Mouse (Mus musculus) ES-Bruce4 (cell line): ENCODE measurements around the gene Hps4. TPM values are rescaled to one million over a fixed set of nuclear protein-coding genes. Genes with fewer than 3 reads are reported as not detected.

Experiments used
- H3K27ac ChIP-seq: 2 replicates; pipeline ENCODE4 v1.5.1; 2012; ENCODE audit warnings: low read length, inconsistent platforms; ENCODE audit not compliant: insufficient read depth
- H3K27me3 ChIP-seq: 2 replicates; pipeline ENCODE4 v1.6.1; 2012; ENCODE audit warnings: mild to moderate bottlenecking, low read length, inconsistent platforms; ENCODE audit not compliant: control insufficient read depth, poor library complexity, insufficient read depth, severe bottlenecking
- H3K36me3 ChIP-seq: 2 replicates; pipeline ENCODE4 v1.6.1; 2012; ENCODE audit warnings: inconsistent platforms, mild to moderate bottlenecking, low read length, moderate library complexity; ENCODE audit not compliant: control insufficient read depth, poor library complexity, insufficient read depth, severe bottlenecking
- H3K4me1 ChIP-seq: one replicate; pipeline ENCODE4 v1.8.1; 2011; ENCODE audit warnings: low read length; ENCODE audit not compliant: control insufficient read depth, insufficient read depth
- H3K4me3 ChIP-seq: 2 replicates; pipeline ENCODE4 v1.5.1; 2011; ENCODE audit warnings: low read depth, mild to moderate bottlenecking, low read length
- H3K9ac ChIP-seq: 2 replicates; pipeline ENCODE4 v1.6.1; 2012; ENCODE audit warnings: low read depth, mild to moderate bottlenecking, inconsistent platforms; ENCODE audit not compliant: poor library complexity, severe bottlenecking
- H3K9me3 ChIP-seq: replicated peaks from 2 replicates; pipeline ENCODE4 v1.6.1; 2012; ENCODE audit warnings: mild to moderate bottlenecking, low read length, inconsistent platforms; ENCODE audit not compliant: control insufficient read depth, poor library complexity, insufficient read depth, severe bottlenecking
- CTCF ChIP-seq: IDR thresholded peaks from one replicate; pipeline ENCODE4 v1.8.1; 2011; ENCODE audit warnings: low read depth, low read length
- EP300 ChIP-seq: IDR thresholded peaks from 2 replicates; pipeline ENCODE4 v1.6.1; 2011; ENCODE audit warnings: low read depth, low read length; ENCODE audit not compliant: insufficient read depth
- POLR2A ChIP-seq: IDR thresholded peaks from one replicate; pipeline ENCODE4 v1.8.1; 2011; ENCODE audit warnings: low read length; ENCODE audit not compliant: insufficient read depth
- polyA plus RNA-seq: library from polyadenylated mRNA; stranded (reverse); fragments of >200 nt; gene quantifications from 2 replicates; pipeline ENCODE4 v1.2.4, GENCODE M21; 2011; ENCODE audit warnings: low read depth; ENCODE audit not compliant: missing spikeins, insufficient read depth, insufficient read length

Gene Hps4
- polyA plus RNA-seq, 1 experiment = 17.3 TPM

DNA sequence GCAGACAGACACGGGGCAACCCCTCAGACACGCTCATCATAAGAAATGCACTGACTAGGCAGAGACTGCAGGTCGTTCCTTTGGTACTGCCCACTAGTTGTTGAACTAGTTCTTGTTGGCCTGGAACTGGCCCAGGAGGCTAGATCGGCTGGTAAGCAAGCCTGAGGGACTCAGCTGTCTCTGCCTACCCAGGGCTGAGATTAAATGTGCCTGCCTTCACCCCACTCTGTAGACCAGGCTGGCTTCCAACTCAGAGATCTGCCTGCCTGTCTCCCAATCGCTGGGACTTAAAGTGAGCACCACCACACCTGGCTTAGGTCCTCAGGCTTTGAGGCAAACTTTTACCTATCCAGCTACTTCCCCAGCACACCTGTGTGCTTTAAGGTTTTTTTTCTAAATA lies 22.5 kb upstream of the Hps4 start:
- Histone ChIP-seq H3K27me3 (no peaks in the 10 kb centered on the region), H3K27ac (no peak overlapping the region), H3K4me1 (no peaks in the 10 kb centered on the region), H3K9me3 (no peaks in the 10 kb centered on the region), H3K4me3 (no peak overlapping the region), H3K9ac (no peak overlapping the region), H3K36me3 (peaks cover 3% of the 10 kb centered on the region; the same call in 1 of the 2 replicates)
- TF ChIP-seq EP300 (no peak), POLR2A (no peak), CTCF (no peak)

DNA sequence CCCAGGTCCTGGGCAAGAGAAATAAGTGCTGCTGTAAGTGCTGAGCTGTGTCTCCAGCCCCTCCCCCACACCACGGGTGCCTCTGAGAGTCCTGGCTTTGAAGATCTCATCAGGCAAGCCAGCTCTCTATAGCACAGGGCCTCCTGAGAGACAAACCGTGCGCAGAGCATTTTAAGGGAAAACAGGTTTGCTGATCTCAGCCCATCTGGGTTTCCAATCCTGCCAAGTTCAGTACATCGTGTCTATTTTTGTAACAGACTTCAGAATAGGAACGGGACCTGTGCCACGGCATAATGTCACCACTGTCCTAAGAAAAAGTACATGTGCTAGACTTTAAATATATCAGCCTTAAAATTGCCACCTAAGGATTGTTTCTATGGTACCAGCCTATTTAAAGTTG lies 21.9 kb upstream of the Hps4 start:
- TF ChIP-seq CTCF (no peak), POLR2A (no peak), EP300 (no peak)

DNA sequence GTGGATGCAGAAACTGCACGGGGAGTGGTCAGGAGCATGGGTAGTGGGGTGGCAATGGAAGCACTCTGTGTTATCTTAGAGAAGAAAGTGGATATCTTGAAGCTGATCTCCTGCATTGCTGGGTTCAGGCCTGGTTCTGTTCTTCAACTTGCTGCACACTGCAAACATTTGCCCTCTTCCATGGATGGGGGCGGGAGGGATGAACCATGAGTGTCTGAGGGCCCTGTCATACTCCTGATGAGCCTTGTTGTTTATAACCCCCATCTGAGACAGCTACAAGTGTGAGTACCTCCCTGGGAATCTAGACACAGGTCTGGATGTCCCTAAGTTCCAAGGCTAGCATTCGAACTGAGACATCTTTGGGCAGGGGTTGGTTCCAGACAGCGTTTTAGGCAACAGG lies 21.5 kb upstream of the Hps4 start:
- no peaks in the 10 kb centered on the region for H3K36me3 ChIP-seq
- no peak for TF ChIP-seq EP300
- no peak for TF ChIP-seq POLR2A
- no peak for TF ChIP-seq CTCF
- H3K27me3 ChIP-seq = no peaks in the 10 kb centered on the region
- H3K4me1 ChIP-seq = no peaks in the 10 kb centered on the region
- no peak overlapping the region for H3K9ac ChIP-seq
- H3K4me3 ChIP-seq = no peak overlapping the region
- H3K27ac ChIP-seq = no peak overlapping the region
- no peaks in the 10 kb centered on the region for H3K9me3 ChIP-seq

More for the DNA sequence above, 21.9 kb upstream of the Hps4 start:
- Histone ChIP-seq H3K9ac (no peak overlapping the region), H3K4me3 (no peak overlapping the region), H3K27me3 (no peaks in the 10 kb centered on the region), H3K9me3 (no peaks in the 10 kb centered on the region), H3K27ac (no peak overlapping the region), H3K36me3 (no peaks in the 10 kb centered on the region), H3K4me1 (no peaks in the 10 kb centered on the region)

DNA sequence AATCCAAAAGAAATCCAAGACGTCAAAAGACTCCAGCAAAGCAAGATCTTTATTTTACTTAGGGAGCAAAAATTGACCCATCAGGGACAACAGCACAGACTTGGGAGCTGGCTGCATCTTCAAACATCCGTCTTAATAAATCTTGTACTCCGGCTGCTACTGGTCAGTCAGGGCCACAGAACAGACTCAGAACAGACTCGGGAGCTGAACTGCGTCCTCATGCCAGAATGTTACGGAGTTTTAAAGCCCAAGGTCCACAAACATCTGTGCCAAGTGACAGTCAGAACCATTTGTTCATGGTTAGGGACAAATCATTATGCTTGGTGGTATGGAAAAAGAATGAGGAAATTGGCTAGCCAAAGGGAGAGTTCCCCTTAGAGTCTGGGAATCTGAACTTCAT lies 19.6 kb upstream of the Hps4 start:
- no peak overlapping the region for H3K27ac ChIP-seq

DNA sequence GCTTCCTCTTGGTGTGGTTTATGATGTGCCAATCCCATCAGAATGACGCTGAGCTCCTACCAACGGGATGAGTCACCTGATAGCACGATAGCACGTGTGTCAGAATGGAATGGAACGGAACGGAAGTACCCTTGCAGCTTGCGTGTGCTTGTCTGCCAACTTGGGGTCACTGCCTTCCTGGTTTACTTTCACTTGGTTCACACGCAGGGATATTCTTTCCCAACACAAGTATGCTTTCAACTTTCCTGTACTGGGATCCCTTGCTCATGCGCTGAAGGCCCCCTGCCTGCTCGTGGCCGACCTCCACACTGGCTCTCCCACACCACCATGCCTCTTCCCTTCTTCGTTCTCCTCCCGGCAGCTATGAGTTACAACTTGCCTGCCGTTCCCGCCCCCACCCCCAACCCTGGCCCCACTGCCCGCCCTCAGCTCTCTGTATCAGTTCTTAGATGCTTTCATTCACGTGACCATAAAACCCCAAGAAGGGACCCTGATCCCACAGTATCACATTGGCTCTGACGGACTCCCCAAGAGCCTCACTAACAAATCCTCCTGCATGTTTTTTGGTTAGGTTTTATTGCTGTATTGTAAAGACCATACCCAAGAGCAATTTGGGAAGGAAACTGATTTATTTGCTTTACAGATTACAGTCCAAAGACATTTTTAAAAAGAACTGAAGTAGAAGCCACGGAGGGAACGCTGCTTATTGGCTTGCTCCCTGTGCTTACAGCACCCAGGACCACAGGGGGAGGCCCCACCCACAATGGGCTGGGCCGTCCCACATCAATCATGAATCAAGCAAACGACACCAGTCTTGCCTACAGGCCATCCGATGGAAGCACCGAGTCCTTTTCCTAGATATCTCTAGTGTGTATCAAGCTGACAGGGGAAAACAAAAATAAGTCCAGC lies 18.0 kb upstream of the Hps4 start:
- no peak overlapping the region for H3K27ac ChIP-seq
- H3K9ac ChIP-seq = no peak overlapping the region
- no peaks in the 10 kb centered on the region for H3K9me3 ChIP-seq

More for the DNA sequence above, 19.6 kb upstream of the Hps4 start:
- Histone ChIP-seq H3K36me3 (no peaks in the 10 kb centered on the region), H3K4me1 (no peaks in the 10 kb centered on the region), H3K9me3 (no peaks in the 10 kb centered on the region), H3K27me3 (no peaks in the 10 kb centered on the region), H3K9ac (no peak overlapping the region), H3K4me3 (no peak overlapping the region)
- TF ChIP-seq CTCF (no peak), EP300 (no peak), POLR2A (no peak)

More for the DNA sequence above, 18.0 kb upstream of the Hps4 start:
- TF ChIP-seq CTCF (no peak), POLR2A (peak; percentile 33), EP300 (no peak)
- Histone ChIP-seq H3K4me1 (no peaks in the 10 kb centered on the region), H3K36me3 (peaks cover 3% of the 10 kb centered on the region; the same call in 1 of the 2 replicates), H3K4me3 (0 out of 2 replicates have a peak overlapping the region, but pooled peaks have one; percentile 18), H3K27me3 (no peaks in the 10 kb centered on the region)
